Mouse (Mus musculus) testis, postnatal 14 days (tissue): ENCODE measurements around the gene Sprtn.
A peak's percentile ranks its signal among the peaks of the same experiment; 100 is the strongest.

ENCODE experiments used
- DNase-seq: peaks from one replicate; pipeline ENCODE4 v3.0.0; 2021; ENCODE audit warnings: low spot score

The Sprtn gene

DNA sequence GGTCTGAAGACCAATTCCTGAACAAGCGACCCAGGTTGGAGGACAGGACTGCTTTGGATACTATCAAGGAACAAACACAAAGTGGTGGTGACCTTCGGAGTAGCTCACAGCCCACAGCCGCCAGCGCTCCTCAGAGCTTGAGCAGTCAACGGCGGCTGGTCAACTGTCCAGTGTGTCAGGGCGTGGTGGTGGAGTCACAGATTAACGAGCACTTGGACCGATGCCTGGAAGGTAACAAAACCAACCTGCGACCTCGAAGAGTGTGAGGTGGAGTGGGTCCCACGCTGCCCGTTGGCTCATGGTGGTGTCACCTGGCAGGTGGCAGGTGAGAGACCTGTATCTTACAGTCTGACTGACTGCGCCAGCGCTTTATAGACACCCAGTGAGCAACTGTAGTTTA, 5.5 kb downstream of the Sprtn start:
- no peak for DNase-seq

DNA sequence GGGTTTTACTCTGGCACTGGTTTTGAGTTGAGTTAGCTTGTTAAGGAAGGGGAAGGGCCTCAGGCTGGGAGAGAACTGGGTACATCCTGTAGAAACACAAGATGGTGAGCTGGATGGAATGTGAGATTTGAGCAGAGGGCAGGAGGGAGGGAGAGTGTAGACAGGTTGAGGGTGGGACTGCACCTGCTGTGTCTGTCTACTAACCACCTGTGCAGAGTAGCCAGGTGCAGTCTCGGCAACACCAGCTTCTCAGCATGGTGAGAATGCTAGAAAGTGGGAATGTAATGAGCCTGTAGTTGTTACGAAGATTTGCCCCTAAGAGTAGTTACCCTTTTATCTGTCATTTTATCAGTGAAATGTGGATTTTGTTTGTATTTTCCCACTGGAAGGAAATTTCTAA, 7.8 kb downstream of the Sprtn start:
- DNase-seq, result no peak

DNA sequence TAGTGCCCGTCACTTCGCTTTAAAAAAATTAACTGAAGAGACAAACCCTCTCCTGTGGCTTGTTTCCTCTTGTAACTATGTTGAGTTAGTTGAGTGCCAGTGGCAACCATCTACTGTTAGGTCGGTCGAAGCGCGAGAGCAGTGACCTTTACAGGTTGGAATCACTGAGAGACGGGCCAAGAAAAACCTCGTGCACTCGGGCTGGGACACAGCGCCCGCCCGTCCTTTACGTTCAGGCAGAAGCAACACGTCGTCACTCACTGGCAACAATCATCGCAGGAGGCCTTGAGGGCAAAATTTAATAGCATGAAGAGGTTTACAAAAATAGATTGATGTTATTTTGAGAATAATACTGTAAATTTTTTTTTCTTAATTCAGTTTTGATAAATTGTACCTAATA, 12.2 kb downstream of the Sprtn start:
- no peak for DNase-seq

DNA sequence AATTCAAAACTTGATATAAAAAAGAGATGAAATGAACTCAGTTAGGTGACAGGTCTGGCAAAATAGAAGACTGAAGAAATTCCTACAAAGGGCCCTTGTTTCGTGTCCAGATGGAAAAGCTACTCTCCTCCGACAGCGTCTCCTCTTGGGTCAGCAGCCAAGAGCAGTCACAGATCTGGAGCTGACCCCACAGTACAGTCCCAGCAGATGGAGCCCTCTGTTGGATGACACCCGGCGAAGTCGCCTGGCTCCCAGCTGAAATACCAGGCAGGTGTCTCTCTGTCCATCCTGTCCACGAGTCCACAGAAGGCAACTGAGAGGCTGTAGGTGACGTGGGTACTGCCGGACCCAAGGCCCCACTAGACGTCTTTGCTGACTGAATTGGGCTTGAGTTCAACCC, 12.7 kb downstream of the Sprtn start:
- no peak for DNase-seq

DNA sequence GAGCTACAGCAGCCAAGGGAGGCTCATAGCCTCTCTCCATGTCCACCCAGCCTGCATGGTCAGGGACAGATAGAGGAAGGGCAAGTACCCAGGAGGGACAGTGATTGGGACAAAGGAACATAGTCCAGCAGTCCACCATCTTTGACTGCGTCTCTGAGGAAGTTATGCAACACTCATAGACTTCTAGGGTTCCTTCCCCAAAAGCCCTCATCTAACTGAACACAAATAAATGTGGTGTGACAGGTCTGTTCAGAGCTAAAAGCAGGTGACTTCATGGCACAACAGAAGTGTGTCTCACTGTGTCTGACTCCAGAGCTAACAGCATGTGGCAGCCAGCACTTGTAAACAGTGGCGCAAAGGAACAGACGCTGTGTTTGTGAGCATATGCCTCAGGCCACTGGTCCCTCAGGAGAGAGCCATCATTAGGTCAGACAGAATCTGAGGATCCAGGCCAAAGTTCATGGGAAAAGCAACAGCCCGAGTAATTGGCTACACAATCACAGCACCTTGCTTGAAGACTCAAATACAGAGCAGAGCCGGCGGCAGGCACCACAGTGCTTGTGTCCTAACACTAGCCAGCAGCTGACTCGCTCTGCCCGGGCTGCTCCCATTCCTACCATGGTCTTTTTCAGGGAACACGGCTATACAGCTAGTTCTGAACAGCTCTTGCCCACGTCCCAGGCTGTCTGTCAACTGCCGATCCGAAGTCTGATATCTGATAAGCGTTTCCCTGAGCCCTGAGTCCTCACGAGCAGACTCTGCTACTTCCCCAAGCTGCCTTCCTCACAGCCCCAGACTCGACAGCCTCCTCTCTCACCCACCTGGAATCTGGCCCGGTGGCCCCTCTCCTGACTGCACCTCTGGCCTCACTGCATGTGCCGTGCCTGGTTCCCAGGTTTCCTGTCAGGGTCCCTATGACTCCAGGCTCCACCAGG, 14.5 kb downstream of the Sprtn start:
- no peak for DNase-seq

DNA sequence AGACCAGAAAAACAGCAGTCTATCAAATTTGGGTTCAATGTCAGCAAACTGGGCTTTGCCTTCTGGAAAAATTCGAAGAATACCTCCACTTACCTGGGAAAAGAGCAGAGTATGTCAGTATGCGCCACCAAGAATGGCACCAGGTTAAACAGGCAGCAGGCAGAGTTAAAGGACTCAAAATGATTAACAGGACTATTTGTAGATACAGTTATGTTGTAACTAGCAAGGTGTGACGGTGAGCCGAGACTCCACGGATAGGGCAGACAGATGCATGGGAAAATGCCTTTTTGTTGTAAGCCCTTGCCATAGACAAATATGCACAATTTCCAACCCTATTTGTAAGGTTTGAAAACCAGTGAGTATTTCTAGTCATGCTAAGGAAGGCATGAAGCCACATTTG, 16.4 kb downstream of the Sprtn start:
- DNase-seq, result no peak

DNA sequence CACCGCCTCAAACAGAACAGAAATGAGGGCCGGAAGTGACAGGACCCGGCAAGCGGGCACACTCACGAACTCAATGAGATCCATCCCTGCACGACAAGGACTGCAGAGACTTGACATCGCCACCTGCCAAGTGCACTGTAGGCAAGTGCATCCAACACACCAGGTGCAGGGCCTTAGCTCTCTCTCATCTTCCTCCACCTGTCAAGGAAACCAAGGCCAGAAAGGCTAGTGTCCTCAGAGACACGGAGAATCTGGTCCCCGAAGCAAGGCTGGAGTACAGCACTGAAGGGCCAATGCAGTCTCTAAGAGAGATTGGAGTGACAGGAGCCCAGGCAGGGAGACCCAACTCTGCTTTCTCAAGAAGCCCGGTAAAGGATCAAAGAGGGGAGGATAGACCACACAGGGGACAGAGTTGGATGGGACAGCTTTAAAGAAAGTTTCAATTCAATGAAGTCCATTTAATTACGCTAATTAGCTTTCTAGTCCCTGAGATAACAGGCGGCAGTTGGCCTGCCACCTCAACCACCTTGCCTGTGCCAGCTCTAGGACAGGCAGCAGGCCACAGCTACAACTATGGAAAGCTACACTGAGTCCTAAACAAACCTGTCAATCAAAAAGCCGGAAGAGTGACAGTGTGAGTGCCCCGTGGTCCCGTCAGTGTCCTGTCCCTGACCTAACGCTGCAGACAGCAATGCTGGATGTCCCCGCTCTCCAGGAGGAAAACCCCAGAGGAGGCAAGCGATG, 20.2 kb downstream of the Sprtn start:
- DNase-seq, result no peak

DNA sequence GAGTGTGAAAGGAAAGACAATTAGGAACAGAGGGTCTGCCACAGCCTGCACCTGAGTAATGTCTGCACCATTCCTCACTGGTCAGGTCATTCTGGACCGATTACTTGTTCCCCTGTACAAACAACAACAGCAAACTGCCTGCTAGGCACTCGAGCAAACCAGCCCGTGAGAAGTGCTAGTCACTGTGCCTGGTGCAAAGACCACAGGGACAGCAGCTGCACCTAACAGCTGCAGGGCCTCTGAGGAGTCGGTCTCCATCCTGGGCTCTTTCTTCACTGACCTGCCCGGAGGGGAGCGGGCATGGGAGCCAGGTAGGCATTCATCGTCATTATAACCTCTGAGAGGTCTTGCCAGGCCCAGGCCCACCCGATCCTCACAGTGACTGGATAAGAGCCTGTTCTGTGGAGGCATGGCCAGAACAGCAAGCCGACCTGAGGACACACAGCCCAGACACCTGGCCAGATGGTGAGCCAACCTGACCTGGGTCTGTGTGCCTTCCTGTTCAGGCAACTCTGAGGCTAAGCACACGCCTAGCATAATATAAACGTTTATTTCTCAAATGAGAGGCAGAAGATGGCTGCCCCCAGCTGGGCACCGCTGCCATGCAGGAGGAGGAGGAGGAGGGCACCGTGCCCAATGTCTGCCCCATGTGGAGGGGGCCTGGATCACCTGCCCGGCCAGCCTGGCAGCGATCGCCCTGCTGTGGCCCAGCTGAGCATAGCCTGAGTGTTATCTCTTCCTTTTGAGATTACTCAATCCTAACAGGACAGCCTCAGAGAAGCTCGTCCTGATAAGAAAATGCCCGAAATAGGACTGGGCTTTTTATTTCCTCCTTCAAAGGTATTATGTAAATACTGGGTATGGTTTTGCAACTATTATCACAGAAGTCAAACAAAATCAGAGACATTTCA, 23.9 kb downstream of the Sprtn start:
- DNase-seq, result peak; percentile 50

DNA sequence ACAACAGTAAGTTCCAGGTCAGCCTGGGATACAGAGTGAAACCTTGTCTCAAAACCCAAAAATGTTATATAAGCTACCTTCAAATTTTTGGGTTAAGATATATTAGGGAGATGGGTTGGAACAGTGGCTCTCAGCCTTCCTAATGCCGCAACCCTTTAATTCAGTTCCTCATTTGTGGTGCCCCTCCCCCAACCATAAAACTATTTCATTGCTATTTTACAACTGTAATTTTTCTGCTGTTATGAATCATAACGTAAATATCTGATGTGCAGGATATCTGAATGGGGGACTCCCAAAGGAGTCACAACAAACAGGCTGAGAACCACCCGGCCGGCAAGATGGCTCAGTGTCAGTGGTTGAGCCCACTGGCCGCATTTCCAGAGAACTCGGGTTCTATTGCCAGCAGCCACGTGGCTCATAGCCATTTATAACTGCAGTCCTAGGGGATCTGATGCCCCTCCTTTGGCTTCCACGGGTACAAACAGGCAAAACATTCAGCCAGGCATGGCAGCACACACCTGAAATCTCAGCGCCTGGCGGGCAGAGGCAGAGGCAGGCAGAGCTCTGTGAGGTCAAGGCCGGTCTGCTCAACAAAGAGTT, 24.9 kb downstream of the Sprtn start:
- no peak for DNase-seq

DNA sequence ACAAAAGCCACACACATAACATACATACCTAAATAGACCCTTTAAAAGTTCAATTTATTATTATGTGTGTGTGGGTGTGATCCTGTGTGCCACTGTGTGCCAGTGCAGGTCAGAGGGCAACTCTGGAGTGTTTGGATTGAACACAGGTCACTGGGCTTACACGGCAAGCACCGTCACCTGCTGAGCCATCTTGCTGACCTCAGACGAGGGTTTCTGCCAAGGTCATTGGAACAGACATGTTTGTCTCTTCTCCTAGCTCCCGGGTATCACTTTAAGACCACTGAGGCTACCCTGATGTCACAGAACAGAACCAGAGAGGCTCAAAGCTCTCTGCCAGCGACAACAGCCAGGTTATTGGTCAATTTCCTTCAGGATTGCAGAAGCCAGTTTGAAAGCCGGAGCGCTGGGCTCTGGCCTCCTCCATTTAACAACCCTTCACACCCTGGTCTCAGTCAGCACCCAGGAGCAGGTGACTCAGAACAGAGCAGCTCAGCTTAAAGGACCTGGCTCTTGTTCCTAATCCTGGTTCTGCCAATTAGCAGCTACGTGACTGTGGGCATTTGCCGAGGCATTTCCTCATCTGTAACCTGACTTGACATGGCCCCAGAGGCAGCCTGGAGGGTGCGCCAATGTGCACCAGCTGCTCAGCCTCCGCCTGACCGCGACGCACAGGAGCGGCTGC, 26.4 kb downstream of the Sprtn start:
- no peak for DNase-seq

DNA sequence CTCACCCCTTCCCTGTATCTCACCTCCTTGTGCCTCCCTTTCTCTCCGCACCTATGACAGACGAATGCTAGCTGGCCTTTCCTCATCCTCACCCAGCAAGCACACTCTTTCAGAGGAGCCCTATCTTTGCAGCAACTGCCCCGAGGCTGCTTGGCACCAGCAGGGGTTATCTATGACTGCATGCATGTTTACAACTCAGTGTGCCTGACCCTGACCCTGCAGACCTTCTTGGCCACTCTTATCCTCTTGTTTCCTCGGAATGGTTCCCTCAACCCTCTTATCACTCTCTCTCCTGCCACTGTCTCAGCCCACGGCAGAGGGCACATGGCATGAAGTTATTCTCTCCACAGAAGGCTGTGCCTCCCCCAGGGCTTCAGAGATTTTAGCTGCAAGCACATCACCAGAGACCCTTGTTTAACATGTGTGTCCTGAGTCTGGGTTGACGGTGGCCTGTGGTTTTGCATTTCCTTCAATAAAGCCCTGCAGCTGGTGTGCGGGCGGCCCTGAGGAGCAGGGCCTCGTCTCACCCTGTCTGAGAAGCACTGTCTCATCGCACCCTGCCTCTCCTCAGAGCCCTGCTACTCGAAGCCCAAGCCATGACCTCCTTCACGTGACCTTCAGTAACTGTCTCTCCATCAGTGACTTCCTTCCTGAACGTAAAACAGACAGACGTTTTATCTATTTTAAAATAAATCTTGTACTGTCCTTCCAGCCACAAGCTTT, 28.0 kb downstream of the Sprtn start:
- DNase-seq, result peak; percentile 45

DNA sequence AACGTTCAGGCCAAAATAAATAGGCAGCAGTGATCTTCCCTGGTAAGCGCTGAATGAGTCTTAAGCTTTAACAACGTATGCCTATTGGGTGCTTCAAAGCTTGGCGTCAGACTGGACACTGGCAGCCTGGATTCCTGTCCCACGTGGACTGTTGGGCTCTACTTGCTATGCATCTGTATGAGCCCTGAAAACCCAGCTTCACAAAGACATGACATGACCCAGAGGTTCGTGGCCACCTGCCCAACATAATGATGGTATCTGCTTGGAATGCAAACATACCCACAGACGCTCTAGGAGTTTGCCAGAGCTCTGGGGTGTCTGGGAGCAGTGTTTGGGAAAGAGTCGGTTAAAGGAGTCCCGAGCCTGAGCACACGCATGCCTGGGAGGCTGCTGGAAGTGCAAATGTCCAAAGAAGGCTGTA, 28.7 kb downstream of the Sprtn start:
- DNase-seq, result no peak

DNA sequence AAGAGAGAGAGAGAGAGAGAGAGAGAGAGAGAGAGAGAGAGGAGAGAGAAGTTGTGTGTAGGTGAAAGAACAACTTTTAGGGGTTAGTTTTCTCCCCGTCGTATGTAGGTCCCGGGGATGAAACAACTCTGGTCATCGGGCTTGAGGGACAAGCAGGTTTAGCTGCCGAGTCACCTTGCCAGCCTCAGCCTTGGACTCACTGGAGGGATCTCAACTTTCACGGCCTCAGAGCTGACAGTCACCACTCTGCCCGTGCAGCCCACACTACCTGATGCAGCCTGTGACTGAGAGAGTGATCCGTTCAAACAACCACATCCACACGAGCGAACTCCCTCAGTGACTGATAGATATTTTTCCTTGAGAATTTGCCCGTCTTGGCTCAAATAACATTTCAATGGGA, 31.3 kb downstream of the Sprtn start:
- DNase-seq, result no peak

DNA sequence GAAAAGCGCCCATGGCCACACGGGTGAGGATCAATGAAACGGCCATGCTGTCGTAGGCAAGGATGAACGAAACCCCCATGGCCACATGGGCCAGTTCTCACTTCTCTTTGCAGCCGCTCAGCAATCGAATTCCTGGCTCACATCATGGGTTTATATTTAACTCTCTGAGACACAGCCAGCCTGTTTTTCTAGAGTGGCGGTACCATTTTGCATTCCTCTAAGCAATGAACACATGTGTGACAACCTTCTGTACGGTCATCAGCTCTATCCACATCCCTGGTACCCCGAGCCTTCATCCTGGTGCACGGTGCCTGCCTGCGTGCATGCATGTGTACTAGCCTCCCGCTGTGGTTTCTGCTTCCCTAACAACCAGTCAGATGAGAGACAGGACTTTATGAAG, 32.4 kb downstream of the Sprtn start:
- no peak for DNase-seq

DNA sequence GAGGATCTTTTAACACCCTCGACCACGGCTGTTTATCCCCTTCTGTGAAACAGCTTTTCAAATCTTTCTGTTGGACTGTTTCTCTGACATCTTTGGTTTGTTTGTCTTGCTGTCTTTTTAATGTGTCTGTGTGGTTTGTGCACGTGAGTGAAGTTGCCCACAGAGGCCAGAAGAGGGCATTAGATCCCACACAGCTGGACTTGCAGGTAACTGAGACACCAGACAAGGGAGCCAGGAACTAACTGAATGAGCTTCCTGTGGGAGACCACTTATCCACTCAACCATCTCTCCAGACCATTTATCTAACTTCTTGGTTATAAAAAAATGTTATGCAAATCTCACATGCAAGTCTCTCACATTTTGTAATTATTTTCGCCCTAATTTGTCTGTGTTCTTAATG, 33.0 kb downstream of the Sprtn start:
- no peak for DNase-seq

DNA sequence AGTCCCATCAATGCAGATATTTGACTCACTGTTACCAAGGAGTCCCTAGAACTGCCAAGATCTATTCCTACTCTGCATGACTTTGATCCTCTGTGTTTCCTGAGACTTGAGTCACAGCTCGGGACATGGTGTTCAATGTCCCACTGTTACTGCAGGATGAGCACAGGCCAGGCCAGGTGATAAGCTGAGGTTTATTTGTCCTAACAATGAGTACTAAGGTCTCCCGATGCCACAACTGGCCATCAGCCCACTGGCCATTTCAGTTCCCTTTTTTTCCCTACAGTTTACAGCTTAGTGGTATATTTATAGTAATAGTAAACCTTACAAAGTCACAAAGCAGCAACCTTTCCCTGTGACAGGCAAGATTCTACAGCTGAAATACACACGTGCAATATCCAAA, 34.7 kb downstream of the Sprtn start:
- no peak for DNase-seq

DNA sequence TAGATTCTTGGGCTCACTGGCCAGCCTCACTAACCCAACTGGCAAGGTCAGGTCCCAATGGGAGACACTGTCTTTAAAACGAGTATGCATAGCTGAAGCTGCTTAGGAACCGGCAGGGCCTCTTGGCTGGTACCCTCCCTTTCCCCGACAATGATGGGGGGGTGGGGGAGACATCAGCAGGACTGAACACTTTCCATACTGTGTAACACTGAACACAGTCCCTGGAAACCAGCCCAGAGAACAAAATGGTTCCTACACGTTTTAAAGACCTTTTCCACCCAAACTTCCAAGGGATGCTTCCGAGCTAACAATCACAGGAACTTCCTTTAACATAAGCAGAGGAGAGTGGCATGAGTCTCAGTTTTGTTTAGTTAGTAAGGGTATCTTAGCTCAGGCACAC, 37.4 kb downstream of the Sprtn start:
- no peak for DNase-seq

DNA sequence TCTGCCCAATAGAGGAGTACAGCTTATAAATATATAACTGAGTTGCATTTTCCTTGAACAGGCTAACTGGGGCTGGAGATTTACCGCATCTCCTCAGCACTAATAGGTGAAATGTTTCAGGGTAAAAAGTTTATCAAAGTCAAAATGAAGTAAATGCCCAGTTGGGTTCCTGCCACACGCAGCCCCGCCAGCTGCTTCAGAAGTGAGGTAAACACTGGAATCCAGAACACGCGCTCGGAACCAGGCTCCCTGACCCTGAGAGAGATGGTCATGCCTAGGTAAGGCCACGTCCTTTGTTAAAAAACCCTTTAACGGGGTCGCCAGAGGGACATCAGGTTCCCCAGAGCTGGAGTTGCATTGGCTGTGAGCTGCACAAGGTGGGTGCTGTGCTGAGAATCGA, 39.0 kb downstream of the Sprtn start:
- DNase-seq, result no peak

DNA sequence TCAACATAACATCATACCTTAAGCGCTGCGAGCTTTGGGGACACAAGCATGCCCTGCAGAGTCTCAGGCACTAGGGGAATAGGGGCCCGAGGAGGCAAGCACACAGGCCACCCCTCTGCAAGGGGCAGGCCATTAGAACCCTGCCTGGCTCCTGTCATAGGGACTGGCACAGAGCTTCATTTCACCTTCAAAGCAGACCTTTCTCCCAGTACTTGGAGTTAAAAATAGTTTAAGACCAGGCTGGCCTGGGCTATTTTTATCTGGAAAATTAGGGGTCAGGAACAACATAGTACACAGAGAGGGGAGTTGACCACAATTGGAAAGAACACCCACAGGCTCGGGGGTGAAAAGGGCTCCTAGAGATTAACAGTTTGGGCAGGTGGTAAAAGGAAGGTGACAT, 39.6 kb downstream of the Sprtn start:
- no peak for DNase-seq

DNA sequence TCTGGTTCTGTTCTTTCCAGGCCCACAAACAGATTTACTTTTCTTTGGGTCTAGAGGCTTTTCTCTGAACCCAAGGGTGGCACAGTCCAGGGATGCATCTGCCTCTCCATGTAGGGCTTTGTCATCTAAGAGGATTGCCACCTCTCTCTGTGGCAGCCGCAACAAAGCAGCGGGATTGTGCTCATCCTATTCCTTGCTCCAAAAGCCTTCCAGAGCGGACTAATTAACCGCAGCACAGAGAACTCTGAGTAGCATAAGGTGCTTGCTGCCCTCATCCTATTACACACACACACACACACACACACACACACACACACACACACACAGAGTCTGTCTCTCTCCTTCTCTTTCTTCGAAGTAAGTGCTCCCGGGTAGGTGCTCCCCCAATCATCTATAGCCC, 46.1 kb downstream of the Sprtn start:
- DNase-seq, result no peak

DNA sequence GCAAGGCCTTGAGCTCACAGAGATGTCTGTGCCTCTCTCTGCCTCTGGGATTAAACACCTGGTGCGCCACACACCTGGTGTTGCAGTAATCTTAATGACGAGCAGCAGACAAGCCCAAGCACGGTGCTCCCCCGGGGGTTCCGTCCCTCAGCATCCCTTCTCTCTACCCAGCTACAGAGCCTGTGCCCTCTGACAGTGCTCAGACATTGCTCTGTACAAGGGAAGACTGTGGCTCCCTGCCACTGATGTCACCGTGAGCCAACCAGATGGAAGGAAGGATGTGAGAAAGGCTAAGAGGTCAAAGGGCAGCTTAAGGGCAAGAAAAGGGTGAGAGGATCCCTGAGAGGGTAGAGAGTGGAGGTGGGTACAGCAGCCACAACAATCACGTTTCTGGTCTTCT, 46.7 kb downstream of the Sprtn start:
- no peak for DNase-seq
